Mouse (Mus musculus): ENCODE data around the gene Tex14. TPM values are rescaled to one million over a fixed set of nuclear protein-coding genes. Genes with fewer than 3 reads are reported as not detected.
"Not testable (repeated sequence)": the region's sequence is repeated elsewhere in the genome, so short reads cannot be mapped to it uniquely, and the experiment has no call there.

The Tex14 gene
- total and polyA plus RNA-seq, 3 experiments = 0.08 to 0.23 TPM; not detected in 1

DNA sequence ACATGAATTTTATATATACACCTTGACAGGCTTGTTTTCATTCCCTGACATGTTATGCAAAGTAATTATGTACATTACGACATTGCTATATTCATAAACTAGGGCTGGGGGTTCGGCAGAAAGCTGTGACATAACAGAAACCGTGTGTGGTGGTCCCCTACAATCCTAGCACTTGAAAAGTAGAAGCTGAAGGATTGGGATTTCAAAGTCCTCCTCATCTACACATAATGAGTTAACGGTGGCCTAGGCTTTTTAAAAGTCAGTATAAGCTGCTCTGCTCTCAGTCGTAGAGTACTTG, 58.3 kb downstream of the Tex14 start:
- no peak overlapping the region; the same call in 1 of the 2 replicates for H3K27ac ChIP-seq
- TF ChIP-seq CTCF (IDR thresholded peaks at IDR 0.05) (no peak), EP300 (IDR thresholded peaks at IDR 0.05; ENCODE audit: insufficient read depth, low read depth, low read length) (no peak), POLR2A (IDR thresholded peaks at IDR 0.05; ENCODE audit: insufficient read depth, low read depth, low read length) (no peak)
- no peaks in the 10 kb centered on the region for H3K27me3 ChIP-seq (ENCODE audit: control insufficient read depth, insufficient read depth, low read length)
- no peaks in the 10 kb centered on the region; the same call in 1 of the 2 replicates for H3K36me3 ChIP-seq (ENCODE audit: control insufficient read depth, insufficient read depth, low read length)
- DNase-seq = no peak
- intact Hi-C loops (cut with DNase I) = loop anchor here (2.0 kb wide), 1 partner anchor 40 kb away; no protein-coding TSS in a partner anchor
- 65% methylated on average over 5 of the region's 5 CpGs for WGBS
- no peak overlapping the region for H3K4me3 ChIP-seq
- no peaks in the 10 kb centered on the region; the same call in 1 of the 2 replicates for H3K4me1 ChIP-seq (ENCODE audit: control insufficient read depth, insufficient read depth, low read length)
- H3K79me2 ChIP-seq (replicated peaks; ENCODE audit: control insufficient read depth, insufficient read depth, low read length) = no peaks in the 10 kb centered on the region
- no peak overlapping the region for H3K9ac ChIP-seq (ENCODE audit: low read depth, low read length)

DNA sequence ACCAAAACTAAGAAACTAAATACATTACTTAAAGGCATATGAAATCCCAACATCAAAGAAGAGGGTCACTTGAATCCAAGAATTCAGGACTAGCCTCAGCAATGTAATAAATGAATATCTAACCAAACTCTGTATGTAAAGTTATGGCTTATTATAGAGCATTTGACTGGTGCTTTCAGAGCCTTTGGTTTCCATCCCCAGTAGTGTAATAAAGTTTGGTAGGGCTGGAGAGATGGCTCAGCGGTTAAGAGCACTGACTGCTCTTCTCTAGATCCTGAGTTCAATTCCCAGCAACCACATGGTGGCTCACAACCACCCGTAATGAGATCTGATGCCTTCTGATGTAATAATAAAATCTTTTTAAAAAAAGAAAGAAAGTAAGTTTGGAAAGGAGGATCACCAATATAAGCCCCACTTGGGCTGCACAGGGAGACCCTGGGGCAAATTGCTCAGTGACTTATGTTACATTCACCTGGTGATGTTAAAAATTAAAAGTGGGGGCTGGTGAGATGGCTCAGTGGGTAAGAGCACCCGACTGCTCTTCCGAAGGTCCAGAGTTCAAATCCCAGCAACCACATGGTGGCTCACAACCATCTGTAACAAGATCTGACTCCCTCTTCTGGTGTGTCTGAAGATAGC, 59.0 kb downstream of the Tex14 start:
- intact Hi-C loops (cut with DNase I) = loop anchor here (2.0 kb wide), 1 partner anchor 41 kb away; no protein-coding TSS in a partner anchor
- DNase-seq; H3K27me3 ChIP-seq (ENCODE audit: control insufficient read depth, insufficient read depth, low read length); H3K4me3 ChIP-seq; H3K79me2 ChIP-seq (replicated peaks; ENCODE audit: control insufficient read depth, insufficient read depth, low read length); H3K27ac ChIP-seq; H3K4me1 ChIP-seq (ENCODE audit: control insufficient read depth, insufficient read depth, low read length); H3K36me3 ChIP-seq (ENCODE audit: control insufficient read depth, insufficient read depth, low read length); H3K9ac ChIP-seq (ENCODE audit: low read depth, low read length): not testable (repeated sequence)
- 86% methylated on average over 4 of the region's 4 CpGs for WGBS

DNA sequence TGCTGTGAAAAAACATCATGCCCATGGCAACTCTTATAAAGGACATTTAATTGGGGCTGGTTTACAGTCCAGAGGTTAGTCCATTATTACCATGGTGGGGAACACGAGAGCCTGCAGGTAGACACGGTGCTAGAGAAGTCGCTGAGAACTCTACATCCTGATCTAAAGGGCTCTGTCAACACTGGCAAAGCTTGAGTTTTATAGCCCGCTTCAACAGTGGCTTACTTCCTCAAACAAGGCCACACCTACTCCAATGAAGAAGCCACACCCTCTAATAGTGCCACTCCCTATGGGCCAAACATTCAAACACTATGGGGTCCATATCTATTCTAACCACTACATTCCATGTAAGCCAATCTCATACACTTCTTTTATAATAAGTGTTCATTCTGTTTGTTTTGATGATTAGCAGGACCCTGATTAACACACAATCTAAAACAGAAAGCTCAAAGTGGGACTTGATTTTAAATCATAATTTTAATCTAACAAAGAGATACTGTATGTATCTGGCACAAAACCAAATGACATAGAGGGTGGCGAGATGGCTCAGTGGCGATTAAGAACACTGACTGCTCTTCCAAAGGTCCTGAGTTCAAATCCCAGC, 61.2 kb downstream of the Tex14 start:
- no peak overlapping the region for H3K27ac ChIP-seq
- H3K27me3 ChIP-seq (ENCODE audit: control insufficient read depth, insufficient read depth, low read length) = no peaks in the 10 kb centered on the region
- no peak for DNase-seq
- no peaks in the 10 kb centered on the region; the same call in 1 of the 2 replicates for H3K4me1 ChIP-seq (ENCODE audit: control insufficient read depth, insufficient read depth, low read length)
- intact Hi-C loops (cut with DNase I) = no loop called here
- H3K4me3 ChIP-seq = no peak overlapping the region
- WGBS = 74% methylated on average over 6 of the region's 6 CpGs
- no peaks in the 10 kb centered on the region for H3K79me2 ChIP-seq (replicated peaks; ENCODE audit: control insufficient read depth, insufficient read depth, low read length)
- no peaks in the 10 kb centered on the region; the same call in 1 of the 2 replicates for H3K36me3 ChIP-seq (ENCODE audit: control insufficient read depth, insufficient read depth, low read length)
- no peak overlapping the region for H3K9ac ChIP-seq (ENCODE audit: low read depth, low read length)
- TF ChIP-seq CTCF (IDR thresholded peaks at IDR 0.05) (no peak), EP300 (IDR thresholded peaks at IDR 0.05; ENCODE audit: insufficient read depth, low read depth, low read length) (no peak), POLR2A (IDR thresholded peaks at IDR 0.05; ENCODE audit: insufficient read depth, low read depth, low read length) (no peak)

DNA sequence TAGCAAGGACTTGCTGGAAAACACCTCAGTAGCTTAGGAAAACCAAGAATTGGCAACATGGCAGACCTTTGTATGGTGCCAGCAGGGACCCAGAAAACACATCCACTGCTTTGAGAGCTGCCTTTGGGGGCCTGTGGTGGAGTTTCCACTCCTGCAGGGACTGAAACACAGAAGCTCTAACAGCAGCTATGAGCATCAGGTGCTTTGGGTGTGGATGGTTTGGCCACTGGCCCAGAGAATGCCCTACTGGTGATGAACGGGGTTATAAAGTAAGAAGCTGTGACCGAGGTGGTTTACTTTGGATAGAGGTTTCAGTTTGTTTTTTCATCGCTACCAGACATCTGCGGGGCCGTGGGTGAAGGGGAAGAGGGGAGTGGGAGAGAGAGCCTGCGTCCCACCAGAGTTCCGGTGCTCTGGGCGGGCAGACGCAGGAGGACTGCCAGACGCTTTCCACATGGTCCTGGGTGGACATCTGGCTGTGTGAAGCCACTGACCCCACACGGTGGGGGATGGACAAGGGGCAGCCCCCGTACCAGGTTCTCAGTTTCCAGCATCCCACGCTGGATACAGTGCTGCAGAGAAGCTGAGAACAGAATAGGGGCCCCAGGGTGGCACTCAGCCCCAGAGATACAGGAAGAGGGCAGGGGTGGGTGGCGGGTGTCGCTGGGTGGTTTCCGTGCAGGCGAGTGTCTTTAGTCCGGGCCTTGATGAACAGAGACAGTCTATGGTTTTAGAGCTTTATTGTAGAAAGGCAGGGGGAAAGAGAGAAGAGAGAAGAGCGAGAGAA, 62.8 kb downstream of the Tex14 start:
- no peaks in the 10 kb centered on the region for H3K79me2 ChIP-seq (replicated peaks; ENCODE audit: control insufficient read depth, insufficient read depth, low read length)
- H3K27ac ChIP-seq = no peak overlapping the region
- 41% methylated on average over 19 of the region's 19 CpGs for WGBS
- H3K36me3 ChIP-seq (ENCODE audit: control insufficient read depth, insufficient read depth, low read length) = no peaks in the 10 kb centered on the region
- H3K27me3 ChIP-seq (ENCODE audit: control insufficient read depth, insufficient read depth, low read length) = no peaks in the 10 kb centered on the region
- intact Hi-C loops (cut with DNase I) = loop anchor here (2.0 kb wide), 1 partner anchor 41 kb away; no protein-coding TSS in a partner anchor
- no peaks in the 10 kb centered on the region for H3K4me1 ChIP-seq (ENCODE audit: control insufficient read depth, insufficient read depth, low read length)
- DNase-seq = no peak
- TF ChIP-seq CTCF (IDR thresholded peaks at IDR 0.05) (no peak), EP300 (IDR thresholded peaks at IDR 0.05; ENCODE audit: insufficient read depth, low read depth, low read length) (no peak), POLR2A (IDR thresholded peaks at IDR 0.05; ENCODE audit: insufficient read depth, low read depth, low read length) (no peak)
- H3K9ac ChIP-seq (ENCODE audit: low read depth, low read length) = no peak overlapping the region
- no peak overlapping the region for H3K4me3 ChIP-seq

DNA sequence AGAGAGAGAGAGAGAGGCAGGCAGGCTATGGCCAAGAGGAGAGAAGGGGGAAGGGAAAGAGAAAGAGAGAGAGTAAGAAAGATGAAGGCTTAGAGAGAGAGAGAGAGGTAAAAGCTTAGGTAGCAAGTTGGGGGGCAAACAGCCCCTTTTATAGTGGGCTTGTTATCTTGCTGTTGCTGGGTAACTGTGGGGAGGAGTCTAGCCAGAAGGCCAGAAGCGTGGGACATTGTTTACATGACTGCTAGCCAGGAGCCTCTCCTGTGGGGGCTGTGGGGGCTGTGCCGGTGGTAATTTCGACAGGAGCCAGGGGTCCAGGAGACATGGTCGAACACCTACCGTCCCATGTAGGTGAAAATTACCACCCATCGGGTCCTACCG, 63.4 kb downstream of the Tex14 start:
- H3K4me1 ChIP-seq (ENCODE audit: control insufficient read depth, insufficient read depth, low read length) = no peaks in the 10 kb centered on the region
- no peak for TF ChIP-seq CTCF (IDR thresholded peaks at IDR 0.05)
- TF ChIP-seq POLR2A (IDR thresholded peaks at IDR 0.05; ENCODE audit: insufficient read depth, low read depth, low read length) = no peak
- TF ChIP-seq EP300 (IDR thresholded peaks at IDR 0.05; ENCODE audit: insufficient read depth, low read depth, low read length) = no peak
- H3K79me2 ChIP-seq (replicated peaks; ENCODE audit: control insufficient read depth, insufficient read depth, low read length) = no peaks in the 10 kb centered on the region
- no peaks in the 10 kb centered on the region for H3K36me3 ChIP-seq (ENCODE audit: control insufficient read depth, insufficient read depth, low read length)
- 36% methylated on average over 7 of the region's 7 CpGs for WGBS
- H3K4me3 ChIP-seq = no peak overlapping the region
- no peak overlapping the region for H3K9ac ChIP-seq (ENCODE audit: low read depth, low read length)
- no peak for DNase-seq
- intact Hi-C loops (cut with DNase I) = loop anchor here (2.0 kb wide), 1 partner anchor 41 kb away; no protein-coding TSS in a partner anchor
- no peak overlapping the region for H3K27ac ChIP-seq
- no peaks in the 10 kb centered on the region for H3K27me3 ChIP-seq (ENCODE audit: control insufficient read depth, insufficient read depth, low read length)

Data from heart, adult 2 months (tissue).